Mouse (Mus musculus) splenic B cell, adult 2 months (primary cell): ENCODE results near the gene Gm20479.

Experiments used
- DNase-seq: peaks from one replicate; pipeline ENCODE4 v3.0.0-alpha.2; 2011; ENCODE audit warnings: low read depth, low spot score
- H3K27me3 ChIP-seq: 2 replicates; pipeline ENCODE4 v1.6.1; 2012; ENCODE audit warnings: mild to moderate bottlenecking, low read length, moderate library complexity, mixed read lengths; ENCODE audit not compliant: control insufficient read depth, poor library complexity, insufficient read depth, severe bottlenecking
- H3K36me3 ChIP-seq: 2 replicates; pipeline ENCODE4 v1.6.1; 2012; ENCODE audit warnings: mild to moderate bottlenecking, low read length, moderate library complexity, mixed read lengths; ENCODE audit not compliant: control insufficient read depth, poor library complexity, insufficient read depth, severe bottlenecking

Gm20479 gene

DNA sequence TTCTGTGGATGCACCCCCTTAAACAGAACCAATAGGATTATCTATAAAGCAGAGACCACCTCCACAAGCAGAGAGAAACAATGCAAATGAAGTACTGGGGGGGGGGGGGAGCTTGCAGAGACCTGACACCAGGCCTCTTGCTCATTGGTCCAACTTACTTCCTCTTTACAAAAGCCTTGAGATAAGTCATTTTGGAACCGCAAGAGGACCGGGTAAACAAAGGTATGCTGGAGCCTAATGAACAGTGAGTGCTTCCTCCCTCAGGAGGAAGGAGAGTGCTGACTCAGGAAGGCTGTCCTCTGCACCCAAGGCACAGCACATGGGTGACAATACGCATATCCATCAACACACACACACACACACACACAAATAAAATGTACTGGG is 368 bp upstream of the Gm20479 start:
- Histone ChIP-seq H3K27me3 (no peaks in the 10 kb centered on the region; the same call in 1 of the 2 replicates), H3K36me3 (no peaks in the 10 kb centered on the region)
- DNase-seq: peak; percentile 81

DNA sequence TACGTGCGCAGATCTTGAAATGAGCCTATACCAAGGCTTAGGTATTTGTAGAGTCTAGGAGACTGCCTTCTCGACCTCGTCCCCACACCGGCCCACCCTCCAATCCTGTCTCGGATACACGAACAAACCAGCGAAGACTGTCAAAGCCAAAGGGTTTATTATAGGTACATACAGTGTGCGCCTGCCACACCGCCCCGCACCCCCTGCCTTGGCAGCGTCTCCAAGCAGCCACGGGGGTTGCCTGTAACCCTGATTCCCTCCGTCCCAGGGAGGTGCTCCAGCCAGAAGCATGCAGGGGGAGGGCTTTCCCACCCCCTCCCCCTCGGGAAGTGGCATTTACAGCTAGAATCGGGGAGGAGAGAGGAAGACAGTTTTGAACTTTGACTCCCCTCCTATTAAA is 971 bp downstream of the Gm20479 start:
- Histone ChIP-seq H3K36me3 (no peaks in the 10 kb centered on the region), H3K27me3 (no peaks in the 10 kb centered on the region)
- DNase-seq: no peak

DNA sequence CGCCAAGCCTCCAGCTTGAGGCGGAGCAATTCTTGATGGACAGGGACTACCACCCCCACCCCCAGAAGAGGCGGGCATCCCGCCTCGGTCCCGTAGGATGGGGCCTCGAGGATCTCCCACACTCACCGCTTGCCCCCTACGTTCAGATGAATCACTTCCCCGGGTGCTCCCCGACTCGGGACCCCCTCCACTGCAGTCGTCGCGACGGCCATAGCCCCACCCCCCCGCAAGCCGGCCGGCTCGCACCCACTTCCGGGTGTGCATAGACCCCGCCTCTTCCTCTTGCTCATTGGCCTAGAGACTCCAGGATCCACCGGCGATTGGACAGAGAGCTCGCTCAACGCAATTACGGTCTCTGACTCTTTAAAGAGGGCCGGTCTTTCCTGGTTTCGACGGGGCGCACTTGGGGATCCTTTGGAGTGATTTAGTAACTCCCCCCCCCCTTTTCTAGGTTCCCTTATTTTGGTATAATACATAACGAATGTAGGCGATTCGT is 1.4 kb downstream of the Gm20479 start, which contains the start of gene Shkbp1:
Gene Shkbp1 (minus strand): TSS at position 275 of the 496 bp plus-strand sequence.
- DNase-seq: peak; percentile 92
- no peaks in the 10 kb centered on the region for H3K36me3 ChIP-seq

DNA sequence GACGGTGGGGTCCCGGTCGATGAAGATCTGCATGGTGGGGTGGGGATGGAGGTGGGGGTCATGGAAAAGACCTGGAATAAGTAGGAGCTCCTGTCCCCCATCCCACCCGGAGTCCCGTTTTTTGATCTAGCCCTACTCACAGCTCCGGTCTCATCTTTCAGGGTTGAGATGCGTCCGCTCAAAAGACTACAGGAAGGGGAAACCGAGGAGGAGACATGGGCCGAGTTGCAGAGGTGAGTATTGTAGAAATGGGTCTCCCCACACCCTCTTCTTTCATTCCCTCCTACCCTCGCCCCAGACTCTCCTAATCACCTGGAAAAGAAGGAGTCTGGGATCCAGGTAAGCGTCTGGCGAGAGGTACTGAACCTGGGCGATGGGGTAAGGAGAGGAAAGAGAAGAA is 2.0 kb downstream of the Gm20479 start:
- Histone ChIP-seq H3K27me3 (no peaks in the 10 kb centered on the region), H3K36me3 (no peaks in the 10 kb centered on the region)
- no peak for DNase-seq

More for the DNA sequence above, 1.4 kb downstream of the Gm20479 start, which contains the start of gene Shkbp1:
- H3K27me3 ChIP-seq: no peaks in the 10 kb centered on the region

DNA sequence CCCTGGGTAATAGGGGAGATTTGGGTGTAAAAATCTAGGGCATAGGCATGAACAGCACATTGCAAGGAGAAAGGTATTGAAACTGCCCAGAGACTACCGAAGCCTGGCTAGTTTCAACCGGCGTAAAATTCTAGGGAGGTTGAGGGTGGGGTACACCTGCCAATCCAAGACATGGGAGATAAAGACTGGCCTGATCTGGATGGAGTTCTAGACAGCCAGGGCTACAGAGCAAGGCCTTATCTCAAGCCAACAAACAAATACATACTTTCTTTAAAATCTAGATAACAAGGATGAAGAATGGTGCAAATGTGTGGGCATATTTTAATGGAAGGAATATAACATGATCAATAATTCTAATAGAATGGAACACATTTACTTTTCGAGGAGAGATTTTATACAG is 2.4 kb downstream of the Gm20479 start:
- H3K36me3 ChIP-seq: no peaks in the 10 kb centered on the region
- no peaks in the 10 kb centered on the region for H3K27me3 ChIP-seq
- DNase-seq: no peak

DNA sequence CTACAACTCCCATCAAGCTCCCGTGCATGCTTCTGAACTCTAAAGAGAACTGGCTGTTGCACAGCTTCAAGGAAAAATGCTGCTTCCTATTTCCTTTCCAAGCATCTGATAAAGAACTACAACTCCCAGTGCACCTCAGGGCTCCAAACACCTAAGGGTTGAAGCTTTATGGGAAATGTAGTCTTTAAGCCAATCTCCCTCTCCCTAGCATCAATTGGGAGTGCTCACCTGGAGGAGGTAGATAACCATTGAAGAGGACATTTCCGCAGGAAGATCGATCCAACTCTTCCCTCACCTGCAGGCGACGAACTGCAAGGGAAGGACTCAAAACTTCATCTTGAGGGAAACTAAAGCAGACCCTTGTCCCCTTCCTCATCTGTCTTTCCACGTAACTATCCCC is 3.1 kb downstream of the Gm20479 start:
- H3K36me3 ChIP-seq: no peaks in the 10 kb centered on the region
- no peak for DNase-seq
- no peaks in the 10 kb centered on the region for H3K27me3 ChIP-seq

DNA sequence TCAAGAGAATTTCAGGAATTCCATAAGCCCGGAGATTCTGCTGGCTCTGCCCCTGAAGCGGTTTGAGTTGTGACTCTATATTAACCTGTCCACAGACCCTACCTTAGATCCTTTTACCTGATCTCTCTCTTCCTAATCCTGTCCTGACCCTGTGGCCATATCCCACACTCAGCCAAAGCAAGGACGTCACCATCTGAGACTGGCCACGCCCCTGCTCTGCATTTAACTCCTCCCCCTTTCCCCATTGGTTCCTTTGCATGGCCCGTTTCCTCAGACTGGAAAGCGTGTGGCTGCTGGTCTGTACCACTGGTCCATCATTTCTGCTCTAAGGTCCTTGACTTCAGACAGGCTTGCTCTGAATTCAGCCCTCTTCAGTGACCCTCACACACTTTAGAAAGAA is 11.8 kb downstream of the Gm20479 start:
- no peak for DNase-seq

DNA sequence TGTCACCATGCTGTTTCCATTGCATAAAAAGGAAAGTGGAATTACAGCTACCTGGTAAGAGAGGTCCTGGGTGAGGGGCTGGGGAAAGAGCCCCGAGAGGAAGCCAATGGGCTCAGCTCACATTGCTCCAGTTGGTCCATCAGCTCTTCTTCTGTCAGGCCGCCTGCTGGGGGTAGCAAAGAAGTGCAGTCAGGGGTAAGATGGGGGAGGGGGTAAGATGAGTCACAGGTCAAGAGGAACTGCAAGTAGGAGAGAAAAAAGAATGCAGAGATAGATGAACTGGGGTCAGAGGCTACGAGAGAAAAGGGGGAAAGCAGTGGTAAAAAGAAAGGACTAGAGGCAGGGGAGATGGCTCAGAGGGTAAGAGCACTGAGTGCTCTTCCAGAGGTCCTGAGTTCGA is 14.6 kb downstream of the Gm20479 start:
- Histone ChIP-seq H3K27me3 (no peaks in the 10 kb centered on the region), H3K36me3 (peaks cover 2% of the 10 kb centered on the region)
- DNase-seq: peak; percentile 70

More for the DNA sequence above, 11.8 kb downstream of the Gm20479 start:
- Histone ChIP-seq H3K36me3 (peaks cover 5% of the 10 kb centered on the region), H3K27me3 (no peaks in the 10 kb centered on the region)

DNA sequence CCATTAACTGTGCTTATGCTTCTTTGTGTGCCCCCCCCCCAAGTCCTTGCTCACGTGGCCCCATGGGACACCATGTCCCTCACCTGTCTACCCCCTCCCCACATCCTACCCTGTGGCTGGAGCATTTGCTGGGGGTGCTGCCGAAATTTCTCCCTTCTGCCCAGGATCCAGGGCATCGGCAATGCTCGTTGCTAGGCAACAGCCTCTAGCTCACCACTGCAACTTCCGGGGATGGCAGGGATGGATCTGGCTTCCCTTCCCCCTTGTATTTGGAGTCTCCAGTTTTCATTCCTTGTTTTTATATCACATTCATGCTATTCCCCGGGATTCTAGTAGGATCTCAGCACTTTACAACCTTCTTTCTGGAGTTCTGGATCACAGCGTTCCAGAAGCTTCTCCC is 17.7 kb downstream of the Gm20479 start:
- no peaks in the 10 kb centered on the region for H3K27me3 ChIP-seq
- no peaks in the 10 kb centered on the region; the same call in none of the 2 replicates for H3K36me3 ChIP-seq
- no peak for DNase-seq

DNA sequence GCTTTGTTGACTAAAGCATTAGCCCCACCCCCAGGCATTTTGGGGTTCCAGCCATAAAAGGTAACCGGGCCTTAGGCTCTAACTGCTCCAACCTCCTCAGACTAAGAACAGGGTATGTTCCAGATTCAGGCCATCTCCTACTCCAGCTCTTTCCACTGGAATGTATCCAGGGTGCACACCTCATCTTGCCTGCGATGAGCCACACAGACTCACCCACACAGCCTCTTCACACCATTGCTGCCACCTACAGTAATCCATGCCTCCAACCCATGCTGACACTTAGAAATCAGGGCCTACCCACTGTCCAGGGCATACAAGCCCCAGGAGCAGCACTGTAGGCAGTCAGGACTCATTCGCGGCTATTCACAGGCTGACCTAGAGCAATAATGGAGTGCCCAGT is 18.1 kb downstream of the Gm20479 start:
- Histone ChIP-seq H3K36me3 (no peaks in the 10 kb centered on the region; the same call in none of the 2 replicates), H3K27me3 (no peaks in the 10 kb centered on the region)
- no peak for DNase-seq

DNA sequence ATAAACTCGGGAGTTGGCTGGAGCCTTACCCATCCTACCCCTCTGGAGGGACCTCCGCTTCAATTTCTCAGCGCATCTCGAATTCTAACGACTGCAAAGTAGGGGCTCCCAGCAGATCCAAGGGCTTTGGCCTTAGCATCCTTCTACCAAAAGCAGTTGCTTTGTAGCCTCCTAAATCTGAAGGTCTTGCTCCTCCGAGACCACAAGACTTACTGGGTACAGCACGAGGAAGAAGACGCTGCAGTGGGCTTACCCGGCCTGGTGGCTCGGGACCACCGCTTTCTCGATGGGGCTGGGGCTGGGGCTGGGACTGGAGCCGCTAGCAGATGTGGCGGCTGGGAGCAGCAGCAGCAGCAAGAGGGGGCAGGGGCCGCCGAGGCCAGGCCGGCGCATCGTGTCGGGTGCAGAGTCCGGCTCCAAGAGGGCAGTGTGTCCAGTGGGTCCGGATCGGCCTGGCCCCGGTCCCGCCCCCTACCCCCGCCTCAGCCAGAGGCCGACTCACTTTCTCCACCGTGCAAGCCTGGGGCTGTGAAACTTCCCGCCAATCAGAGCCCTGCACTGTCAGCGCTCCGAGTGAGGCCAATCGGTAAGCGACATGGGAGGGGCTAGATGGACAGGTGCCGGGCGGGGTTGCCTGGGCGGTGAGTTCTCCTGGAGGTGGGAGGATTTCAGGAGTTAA is 19.9 kb downstream of the Gm20479 start, which contains the start of gene Ltbp4:
Gene Ltbp4 (minus strand): TSS at position 518 of the 679 bp plus-strand sequence.
- DNase-seq: peak; percentile 45
- Histone ChIP-seq H3K27me3 (no peaks in the 10 kb centered on the region), H3K36me3 (no peaks in the 10 kb centered on the region; the same call in 1 of the 2 replicates)

DNA sequence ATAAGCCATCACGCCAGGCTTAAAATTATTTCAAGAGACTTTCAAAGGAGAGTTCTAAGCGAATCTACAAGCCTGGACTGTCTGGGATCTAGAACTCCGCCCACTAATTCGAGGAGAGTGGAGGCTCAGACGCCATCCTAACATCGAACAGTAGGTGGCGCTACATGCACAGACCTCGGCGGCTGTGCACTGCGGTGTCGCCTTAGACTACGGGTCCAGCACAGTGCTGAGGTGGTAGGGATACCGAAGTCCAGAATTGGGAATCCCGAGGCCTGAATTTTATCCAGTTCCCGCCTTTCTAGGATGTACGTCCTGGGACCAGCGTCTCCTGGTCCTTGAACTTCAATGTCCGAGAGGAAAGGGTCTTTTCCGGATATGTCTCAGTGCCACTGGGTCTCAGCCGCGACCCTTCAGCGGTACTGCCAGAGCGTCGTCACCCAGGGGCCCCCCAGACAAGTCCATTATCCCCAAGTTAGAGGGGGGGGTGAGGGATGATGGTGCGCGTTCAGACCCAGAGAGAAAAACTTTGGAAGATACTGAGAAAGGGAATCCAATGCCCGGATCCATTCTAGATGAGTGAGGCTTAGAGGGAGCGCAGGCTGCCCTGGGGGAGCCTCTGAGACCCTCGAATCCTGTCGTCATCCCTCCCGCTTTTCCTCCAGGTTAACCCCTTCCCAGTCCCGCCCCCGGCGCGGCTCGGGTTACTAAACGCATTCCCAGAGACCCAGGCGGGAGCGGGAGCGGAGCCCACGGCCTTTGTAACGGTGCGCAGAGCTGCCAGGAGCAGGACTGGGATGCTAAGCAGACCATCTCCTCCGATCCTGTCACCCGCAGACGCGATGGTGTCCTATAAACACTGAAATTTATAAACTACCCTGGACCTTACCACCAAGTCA is 21.0 kb downstream of the Gm20479 start:
- Histone ChIP-seq H3K27me3 (no peaks in the 10 kb centered on the region), H3K36me3 (no peaks in the 10 kb centered on the region)
- peak; percentile 93 for DNase-seq

DNA sequence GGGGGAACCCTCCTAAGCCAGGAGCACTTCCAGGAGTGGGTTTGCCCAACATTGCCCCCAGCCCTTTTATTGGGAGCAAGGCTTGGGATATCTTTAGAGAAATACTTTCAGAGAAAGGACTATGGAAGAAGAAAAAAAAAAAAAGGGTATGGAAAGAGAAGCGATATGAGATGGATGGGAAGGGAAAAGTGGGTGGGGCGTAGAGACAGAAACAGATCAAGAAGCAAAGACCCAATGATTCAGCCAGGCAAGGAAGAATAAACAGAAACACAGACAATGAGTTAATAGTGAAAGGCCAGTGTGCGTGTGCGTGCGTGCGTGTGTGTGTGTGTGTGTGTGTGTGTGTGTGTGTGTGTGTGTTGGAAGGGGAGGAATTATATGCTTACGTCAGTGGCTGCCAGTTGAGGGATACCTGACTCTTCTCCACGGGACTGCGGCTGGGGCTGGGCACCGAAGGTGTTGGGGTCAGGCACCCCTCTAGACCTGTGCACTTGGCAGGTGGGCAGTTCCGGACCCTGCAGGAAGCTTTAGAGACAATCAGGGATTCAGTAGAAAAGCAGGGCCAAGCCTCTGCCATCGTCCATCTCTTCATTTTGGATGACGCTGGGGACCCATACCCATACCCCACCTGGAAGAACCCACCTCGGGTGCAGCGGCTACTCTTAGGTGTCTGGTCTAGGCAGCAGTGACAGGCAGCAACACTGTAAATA is 22.1 kb downstream of the Gm20479 start:
- no peaks in the 10 kb centered on the region for H3K36me3 ChIP-seq
- no peaks in the 10 kb centered on the region for H3K27me3 ChIP-seq
- no peak for DNase-seq

DNA sequence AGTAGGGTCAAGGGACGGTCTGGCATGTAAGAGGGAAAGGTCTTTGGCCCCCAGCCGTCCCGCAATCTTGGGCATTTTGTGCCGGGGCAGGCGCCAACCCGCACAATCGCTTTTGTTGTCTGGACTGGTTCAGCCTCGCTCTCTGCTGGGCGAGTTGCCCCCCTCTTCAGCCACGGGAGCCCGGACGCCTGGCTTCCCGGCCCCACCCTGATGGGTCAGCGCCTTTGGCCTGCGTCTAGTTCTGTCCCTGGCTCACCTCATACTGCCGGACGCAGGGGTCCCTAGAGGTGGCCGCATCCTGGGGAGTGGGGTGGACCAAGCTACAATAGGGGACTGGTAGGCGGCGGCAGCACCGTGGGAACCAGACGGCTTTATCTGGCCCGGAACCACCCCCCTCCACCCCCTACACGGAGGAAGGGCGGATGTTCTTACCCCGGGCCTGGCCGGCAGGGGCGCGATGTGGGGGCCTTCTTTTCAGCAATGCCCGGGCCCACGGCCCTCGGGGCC is 22.8 kb downstream of the Gm20479 start:
- peak; percentile 41 for DNase-seq
- no peaks in the 10 kb centered on the region for H3K27me3 ChIP-seq

More for the DNA sequence above, 22.8 kb downstream of the Gm20479 start:
- no peaks in the 10 kb centered on the region for H3K36me3 ChIP-seq
